Mouse (Mus musculus) neural tube, embryonic 12.5 days (tissue): ENCODE data around the gene Aplp1. TPM values are rescaled to one million over a fixed set of nuclear protein-coding genes. Genes with fewer than 3 reads are reported as not detected.

Source experiments
- ATAC-seq: fragments of 200-750 bp; cut with Nextera tagmentation; 2 replicates; pipeline ENCODE4 v1.8.0; 2017; ENCODE audit warnings: low read depth, mild to moderate bottlenecking, moderate TSS enrichment, moderate library complexity; ENCODE audit not compliant: low FRiP score
- H3K27ac ChIP-seq: fragments of 300-500 bp; sonication (generic); 2 replicates; pipeline ENCODE4 v1.5.1; 2016
- H3K27me3 ChIP-seq: fragments of 300-500 bp; sonication (generic); replicated peaks from 2 replicates; pipeline ENCODE4 v1.6.1; 2016; ENCODE audit warnings: mild to moderate bottlenecking
- H3K36me3 ChIP-seq: fragments of 300-500 bp; sonication (generic); 2 replicates; pipeline ENCODE4 v1.6.1; 2016; ENCODE audit warnings: mild to moderate bottlenecking
- H3K4me1 ChIP-seq: fragments of 300-500 bp; sonication (generic); 2 replicates; pipeline ENCODE4 v1.6.1; 2016
- H3K4me2 ChIP-seq: fragments of 300-500 bp; sonication (generic); replicated peaks from 2 replicates; pipeline ENCODE4 v1.6.1; 2016; ENCODE audit warnings: mild to moderate bottlenecking
- H3K4me3 ChIP-seq: fragments of 300-500 bp; sonication (generic); 2 replicates; pipeline ENCODE4 v1.5.1; 2016
- H3K9ac ChIP-seq: fragments of 300-500 bp; sonication (generic); 2 replicates; pipeline ENCODE4 v1.6.1; 2016; ENCODE audit warnings: mild to moderate bottlenecking
- H3K9me3 ChIP-seq: fragments of 300-500 bp; sonication (generic); 2 replicates; pipeline ENCODE4 v1.6.1; 2016; ENCODE audit warnings: mild to moderate bottlenecking
- WGBS: fragments of 180-500 bp; shearing (Covaris S2); methylation state at CpG from one replicate; pipeline ENCODE4 v1.1.7; 2016; 5-methylcytosine and 5-hydroxymethylcytosine counted together
- polyA plus RNA-seq: library from polyadenylated mRNA; unstranded; fragments of >200 nt; fragmentation: Nextera tagmentation; extraction: Ambion mirVana; gene quantifications from 2 replicates; pipeline ENCODE4 v1.2.1, GENCODE M21; 2016

The Aplp1 gene
- polyA plus RNA-seq, 1 experiment from 2014 or later = 386 TPM

DNA sequence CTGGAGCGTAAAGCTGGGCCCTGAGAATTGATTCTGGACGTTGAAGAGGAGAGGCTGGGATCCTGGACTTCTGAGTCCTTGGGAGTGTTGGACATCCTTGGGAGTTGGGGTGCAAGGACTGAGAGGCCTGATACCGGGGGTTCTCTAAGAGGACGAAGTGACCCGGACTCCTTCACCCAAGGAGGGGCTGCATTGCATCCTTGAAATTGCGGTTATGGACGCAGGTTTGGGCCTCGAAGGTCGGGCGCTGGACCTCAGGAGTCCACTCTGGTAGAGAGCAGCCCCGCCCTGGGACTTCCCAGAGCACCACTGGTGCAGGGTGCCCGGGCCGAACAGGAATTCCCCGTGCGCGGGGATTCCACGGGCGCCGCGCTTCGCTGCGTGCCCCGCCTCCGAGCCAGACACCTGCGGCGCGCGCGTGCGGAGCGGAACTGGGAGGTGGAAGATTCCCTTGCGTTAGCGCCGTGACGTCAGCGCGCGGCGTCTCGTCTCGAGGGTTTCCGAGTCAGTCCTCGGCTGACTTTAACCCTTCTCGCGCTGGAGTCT, 23.4 kb downstream of the Aplp1 start:
- WGBS = under 1% methylated on average over 45 of the region's 45 CpGs
- Histone ChIP-seq H3K4me3 (peak overlapping the region; percentile 51), H3K4me1 (peaks cover 14% of the 10 kb centered on the region), H3K4me2 (peak overlapping the region; percentile 86), H3K9ac (peak overlapping the region; percentile 56), H3K27me3 (peaks cover 9% of the 10 kb centered on the region; the same call in 1 of the 2 replicates), H3K36me3 (peaks cover 2% of the 10 kb centered on the region; the same call in 1 of the 2 replicates), H3K9me3 (no peaks in the 10 kb centered on the region), H3K27ac (no peak overlapping the region)
- ATAC-seq = peak; percentile 83

GRCm38 (mm10) chr7:30421175-30421889, 24.0 kb downstream of the Aplp1 start, which contains the start of gene Nfkbid:
TSS of gene Nfkbid (plus strand) at chr7:30421732.
- no peaks in the 10 kb centered on the region for H3K9me3 ChIP-seq
- WGBS = 10% methylated on average over 31 of the region's 31 CpGs
- H3K4me3 ChIP-seq = peak within 1 kb of the TSS; percentile 51
- peaks cover 14% of the 10 kb centered on the region for H3K4me1 ChIP-seq
- 0 out of 2 replicates have a peak, but pooled peaks have one; percentile 15 for ATAC-seq
- peaks cover 9% of the 10 kb centered on the region; the same call in 1 of the 2 replicates for H3K27me3 ChIP-seq
- H3K27ac ChIP-seq = no peak within 1 kb of the TSS
- peak within 1 kb of the TSS; percentile 56 for H3K9ac ChIP-seq
- H3K4me2 ChIP-seq = peak within 1 kb of the TSS; percentile 86
- H3K36me3 ChIP-seq = no peaks in the 10 kb centered on the region; the same call in 1 of the 2 replicates

DNA sequence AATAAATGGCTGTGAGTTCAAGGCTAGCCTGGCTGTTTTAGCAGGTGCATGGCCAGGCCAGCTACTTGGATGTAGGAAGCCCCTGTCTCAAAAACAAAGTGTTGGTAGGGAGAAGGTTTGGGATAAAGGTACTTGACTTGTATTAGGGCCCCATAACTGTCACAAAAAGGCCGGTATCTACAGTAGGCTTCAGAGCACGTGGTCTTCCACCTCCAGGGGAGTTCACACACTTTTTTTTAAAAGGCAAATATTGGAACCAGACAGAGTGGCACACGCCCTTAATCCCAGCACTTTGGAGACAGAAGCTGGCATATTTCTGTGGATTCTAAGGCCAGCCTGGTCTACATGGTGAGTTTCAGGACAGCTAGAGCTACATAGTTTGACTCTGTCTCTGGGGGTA, 24.7 kb downstream of the Aplp1 start:
- Histone ChIP-seq H3K27me3 (peaks cover 9% of the 10 kb centered on the region; the same call in 1 of the 2 replicates), H3K36me3 (no peaks in the 10 kb centered on the region; the same call in 1 of the 2 replicates), H3K4me2 (no peak overlapping the region; the same call in 1 of the 2 replicates), H3K27ac (no peak overlapping the region), H3K4me3 (no peak overlapping the region), H3K9ac (no peak overlapping the region), H3K4me1 (peaks cover 14% of the 10 kb centered on the region), H3K9me3 (no peaks in the 10 kb centered on the region)
- WGBS = 84% methylated on average over 3 of the region's 3 CpGs
- no peak for ATAC-seq

- Histone ChIP-seq H3K36me3 (no peaks in the 10 kb centered on the region), H3K4me1 (peaks cover 14% of the 10 kb centered on the region), H3K27me3 (peaks cover 9% of the 10 kb centered on the region; the same call in 1 of the 2 replicates), H3K9me3 (no peaks in the 10 kb centered on the region), H3K4me3 (no peak within 1 kb of the TSS), H3K4me2 (no peak within 1 kb of the TSS), H3K9ac (no peak within 1 kb of the TSS), H3K27ac (no peak within 1 kb of the TSS)
- no peak for ATAC-seq
- 72% methylated on average over 10 of the region's 10 CpGs for WGBS
Observed at GRCm38 (mm10) chr7:30419561-30420499, 25.5 kb downstream of the Aplp1 start, which contains the start of gene Hcst. TSS of gene Hcst (minus strand) at chr7:30419854.

- no peak overlapping the region for H3K9ac ChIP-seq
- 80% methylated on average over 9 of the region's 9 CpGs for WGBS
- H3K27ac ChIP-seq = no peak overlapping the region
- H3K27me3 ChIP-seq = peaks cover 9% of the 10 kb centered on the region; the same call in 1 of the 2 replicates
- no peak for ATAC-seq
- H3K9me3 ChIP-seq = no peaks in the 10 kb centered on the region
- H3K4me1 ChIP-seq = peaks cover 7% of the 10 kb centered on the region
- H3K36me3 ChIP-seq = no peaks in the 10 kb centered on the region
- no peak overlapping the region for H3K4me3 ChIP-seq
- H3K4me2 ChIP-seq = no peak overlapping the region
Observed at GRCm38 (mm10) chr7:30417856-30418255, 27.5 kb downstream of the Aplp1 start.

GRCm38 (mm10) chr7:30413596-30413995, 31.7 kb downstream of the Aplp1 start, which contains the start of gene Tyrobp:
TSS of gene Tyrobp (plus strand) at chr7:30413760.
- WGBS = 73% methylated on average over 5 of the region's 5 CpGs
- H3K9ac ChIP-seq = no peak within 1 kb of the TSS
- no peak within 1 kb of the TSS for H3K4me2 ChIP-seq
- ATAC-seq = no peak
- no peaks in the 10 kb centered on the region for H3K27me3 ChIP-seq
- H3K9me3 ChIP-seq = no peaks in the 10 kb centered on the region
- no peak within 1 kb of the TSS for H3K27ac ChIP-seq
- H3K4me3 ChIP-seq = no peak within 1 kb of the TSS
- no peaks in the 10 kb centered on the region for H3K4me1 ChIP-seq
- H3K36me3 ChIP-seq = no peaks in the 10 kb centered on the region

DNA sequence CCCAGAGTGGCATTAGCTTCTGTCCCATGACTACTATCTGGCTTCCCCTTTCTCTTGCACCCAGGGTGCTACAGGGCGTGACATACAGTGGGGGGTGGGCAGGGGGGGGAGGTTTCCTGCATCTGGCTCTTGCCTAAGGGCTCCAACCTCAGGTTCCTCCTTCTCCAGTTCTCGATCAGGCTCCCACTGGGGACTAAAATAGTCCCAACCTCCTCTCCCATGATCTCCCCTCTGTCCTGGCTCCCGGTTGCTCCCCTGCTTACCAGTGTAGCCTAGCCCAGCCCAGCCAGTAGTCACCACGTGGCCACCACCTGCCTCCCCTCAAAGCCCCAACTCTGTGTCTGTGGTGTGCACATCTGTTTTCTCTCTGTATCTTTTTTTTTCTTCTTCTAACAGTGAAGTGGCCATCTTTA, 32.6 kb downstream of the Aplp1 start:
- Histone ChIP-seq H3K27me3 (no peaks in the 10 kb centered on the region), H3K4me1 (no peaks in the 10 kb centered on the region), H3K36me3 (no peaks in the 10 kb centered on the region), H3K9me3 (no peaks in the 10 kb centered on the region), H3K4me2 (no peak overlapping the region), H3K9ac (no peak overlapping the region), H3K27ac (no peak overlapping the region), H3K4me3 (no peak overlapping the region)
- 63% methylated on average over 4 of the region's 4 CpGs for WGBS
- no peak for ATAC-seq

DNA sequence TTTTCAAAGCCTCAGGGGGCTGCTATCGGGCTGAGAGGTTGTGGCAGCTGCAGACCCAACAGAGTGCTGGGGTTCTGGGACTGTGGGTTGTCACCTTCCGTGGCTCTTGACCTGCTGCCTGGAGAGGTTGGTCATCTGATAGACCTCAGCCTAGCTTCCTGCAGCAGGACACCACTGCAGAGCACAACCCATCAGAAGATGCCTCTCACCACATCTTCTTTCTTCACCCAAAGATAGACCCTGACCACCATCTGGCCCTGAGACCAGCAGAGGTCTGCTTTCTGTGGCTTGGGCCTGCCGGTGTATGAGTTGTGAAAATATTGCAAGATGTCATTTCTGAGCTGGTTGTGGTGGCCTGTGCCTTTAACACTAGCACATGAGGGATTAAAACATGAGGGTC, 34.3 kb downstream of the Aplp1 start:
- Histone ChIP-seq H3K9ac (no peak overlapping the region), H3K27ac (no peak overlapping the region), H3K4me2 (no peak overlapping the region), H3K9me3 (no peaks in the 10 kb centered on the region), H3K27me3 (no peaks in the 10 kb centered on the region), H3K4me1 (no peaks in the 10 kb centered on the region), H3K36me3 (no peaks in the 10 kb centered on the region), H3K4me3 (no peak overlapping the region)
- 75% methylated on average over 3 of the region's 3 CpGs for WGBS
- ATAC-seq = no peak

GRCm38 (mm10) chr7:30409789-30410188, 35.5 kb downstream of the Aplp1 start:
- no peaks in the 10 kb centered on the region for H3K27me3 ChIP-seq
- WGBS = 65% methylated on average over 2 of the region's 2 CpGs
- no peaks in the 10 kb centered on the region for H3K4me1 ChIP-seq
- H3K9ac ChIP-seq = no peak overlapping the region
- ATAC-seq = no peak
- H3K27ac ChIP-seq = no peak overlapping the region
- no peaks in the 10 kb centered on the region for H3K9me3 ChIP-seq
- no peaks in the 10 kb centered on the region for H3K36me3 ChIP-seq
- H3K4me3 ChIP-seq = no peak overlapping the region
- no peak overlapping the region for H3K4me2 ChIP-seq

DNA sequence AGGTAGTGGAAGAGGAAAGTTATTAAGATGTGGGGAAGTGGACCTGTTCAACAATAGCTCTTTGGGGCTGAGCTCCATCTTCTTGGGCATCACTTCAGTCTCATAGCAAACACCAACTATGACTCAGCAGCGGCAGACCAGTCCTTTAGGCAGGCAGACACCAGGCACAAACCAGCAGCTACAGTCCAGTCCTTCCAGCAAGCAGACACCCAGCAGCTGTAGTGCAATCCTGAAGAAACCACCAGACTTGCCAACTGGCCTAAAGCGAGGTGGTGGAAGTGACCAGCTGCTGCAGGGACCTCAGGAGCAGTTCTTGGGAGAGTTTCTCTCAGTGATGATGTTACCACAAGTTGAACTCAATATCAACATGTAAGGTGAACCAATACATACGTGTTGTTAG, 36.7 kb downstream of the Aplp1 start:
- WGBS = 88% methylated on average over 3 of the region's 3 CpGs

GRCm38 (mm10) chr7:30402343-30402742, 43.0 kb downstream of the Aplp1 start:
- Histone ChIP-seq H3K9me3 (no peaks in the 10 kb centered on the region), H3K27ac (no peak overlapping the region), H3K4me2 (no peak overlapping the region), H3K36me3 (no peaks in the 10 kb centered on the region), H3K9ac (no peak overlapping the region), H3K27me3 (no peaks in the 10 kb centered on the region), H3K4me1 (no peaks in the 10 kb centered on the region), H3K4me3 (no peak overlapping the region)
- 78% methylated on average over 4 of the region's 4 CpGs for WGBS
- ATAC-seq = no peak

More for the DNA sequence above, 36.7 kb downstream of the Aplp1 start:
- H3K9ac ChIP-seq = no peak overlapping the region
- no peak overlapping the region for H3K27ac ChIP-seq
- H3K27me3 ChIP-seq = no peaks in the 10 kb centered on the region
- no peak overlapping the region for H3K4me3 ChIP-seq
- no peaks in the 10 kb centered on the region for H3K9me3 ChIP-seq
- ATAC-seq = no peak
- H3K4me1 ChIP-seq = no peaks in the 10 kb centered on the region
- no peaks in the 10 kb centered on the region for H3K36me3 ChIP-seq
- H3K4me2 ChIP-seq = no peak overlapping the region

DNA sequence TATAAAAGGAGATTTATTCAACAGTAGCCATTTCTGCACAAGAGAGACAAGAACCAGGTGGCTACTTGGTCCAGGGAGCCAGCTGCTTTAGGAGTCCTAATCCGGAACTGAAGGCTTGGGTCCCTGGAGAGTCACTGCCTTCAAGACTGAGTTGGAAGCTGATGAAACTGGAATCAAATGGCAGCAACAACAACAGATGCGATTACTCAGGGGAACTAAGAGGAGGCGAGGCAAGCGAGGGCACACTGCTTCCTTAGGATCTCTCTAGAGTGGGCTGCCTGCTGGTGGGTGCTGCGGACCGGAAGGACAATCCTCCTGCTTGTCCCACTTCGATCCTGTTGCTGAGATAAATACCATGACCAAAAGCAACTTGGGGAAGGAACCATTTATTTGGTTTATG, 45.7 kb downstream of the Aplp1 start:
- Histone ChIP-seq H3K9me3 (no peaks in the 10 kb centered on the region), H3K4me2 (no peak overlapping the region), H3K27ac (no peak overlapping the region), H3K36me3 (no peaks in the 10 kb centered on the region), H3K27me3 (no peaks in the 10 kb centered on the region), H3K9ac (no peak overlapping the region), H3K4me3 (no peak overlapping the region), H3K4me1 (no peaks in the 10 kb centered on the region)
- 46% methylated on average over 7 of the region's 7 CpGs for WGBS
- no peak for ATAC-seq
